Mouse (Mus musculus) liver, embryonic 12.5 days (tissue): ENCODE measurements at regions not wholly inside any gene's neighbourhood (a gene's known extent, or its start where the extent isn't known, plus 50 kb on each side); places are given as distances from the start of the nearest gene placed in this dataset.

Source experiments
- ATAC-seq: fragments of 200-750 bp; cut with Nextera tagmentation; 2 replicates; pipeline ENCODE4 v1.8.0; 2017; ENCODE audit warnings: moderate number of reproducible peaks, mild to moderate bottlenecking, moderate library complexity
- H3K27ac ChIP-seq: fragments of 300-500 bp; sonication (generic); 2 replicates; pipeline ENCODE4 v1.5.1; 2016; ENCODE audit warnings: mild to moderate bottlenecking
- H3K27me3 ChIP-seq: fragments of 300-500 bp; sonication (generic); replicated peaks from 2 replicates; pipeline ENCODE4 v1.6.1; 2016; ENCODE audit warnings: mild to moderate bottlenecking, moderate library complexity
- H3K36me3 ChIP-seq: fragments of 300-500 bp; sonication (generic); 2 replicates; pipeline ENCODE4 v1.6.1; 2016; ENCODE audit warnings: mild to moderate bottlenecking, moderate library complexity
- H3K4me1 ChIP-seq: fragments of 300-500 bp; sonication (generic); 2 replicates; pipeline ENCODE4 v1.6.1; 2016
- H3K4me2 ChIP-seq: fragments of 300-500 bp; sonication (generic); 2 replicates; pipeline ENCODE4 v1.6.1; 2016; ENCODE audit warnings: mild to moderate bottlenecking, moderate library complexity
- H3K4me3 ChIP-seq: fragments of 300-500 bp; sonication (generic); 2 replicates; pipeline ENCODE4 v1.5.1; 2016; ENCODE audit warnings: mild to moderate bottlenecking, moderate library complexity
- H3K9ac ChIP-seq: fragments of 300-500 bp; sonication (generic); 2 replicates; pipeline ENCODE4 v1.6.1; 2016; ENCODE audit warnings: mild to moderate bottlenecking, moderate library complexity
- H3K9me3 ChIP-seq: fragments of 300-500 bp; sonication (generic); replicated peaks from 2 replicates; pipeline ENCODE4 v1.6.1; 2016; ENCODE audit warnings: mild to moderate bottlenecking, moderate library complexity
- WGBS: fragments of 180-500 bp; shearing (Covaris S2); methylation state at CpG from one replicate; pipeline ENCODE4 v1.1.7; 2016; ENCODE audit not compliant: insufficient replicate concordance; 5-methylcytosine and 5-hydroxymethylcytosine counted together

DNA sequence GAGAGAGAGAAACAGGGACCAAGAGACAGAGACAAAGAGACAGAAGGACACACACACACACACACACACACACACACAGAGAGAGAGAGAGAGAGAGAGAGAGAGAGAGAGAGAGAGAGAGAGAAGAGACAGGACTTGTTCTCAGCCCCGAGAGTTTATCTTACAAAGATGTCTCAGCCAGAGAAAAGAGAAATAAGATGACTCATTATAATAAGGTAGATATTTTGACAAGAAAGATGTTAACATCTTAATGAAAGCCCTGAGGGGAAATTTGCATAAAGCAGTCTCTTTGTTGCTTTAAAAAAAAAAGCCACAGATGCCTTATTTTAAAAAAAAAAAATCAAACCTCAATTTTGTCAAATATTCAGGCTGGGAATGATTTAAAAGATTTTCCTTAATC is 78.1 kb upstream of the Tnr start:
- Histone ChIP-seq H3K4me1 (0 out of 2 replicates have a peak, but pooled peaks cover 5% of the 10 kb centered on the region), H3K27ac (no peak overlapping the region), H3K9me3 (no peaks in the 10 kb centered on the region), H3K4me3 (no peak overlapping the region), H3K9ac (no peak overlapping the region), H3K36me3 (no peaks in the 10 kb centered on the region), H3K4me2 (no peak overlapping the region), H3K27me3 (no peaks in the 10 kb centered on the region)
- 38% methylated on average over 1 of the region's 1 CpGs for WGBS
- ATAC-seq: no peak

GRCm38 (mm10) chr1:159451462-159451861 is 72.1 kb upstream of the Tnr start:
- H3K27ac ChIP-seq: no peak overlapping the region
- H3K27me3 ChIP-seq: no peaks in the 10 kb centered on the region
- H3K9me3 ChIP-seq: no peaks in the 10 kb centered on the region
- no peaks in the 10 kb centered on the region for H3K4me1 ChIP-seq
- WGBS: 60% methylated on average over 3 of the region's 3 CpGs
- no peaks in the 10 kb centered on the region for H3K36me3 ChIP-seq
- no peak for ATAC-seq
- no peak overlapping the region for H3K9ac ChIP-seq
- H3K4me2 ChIP-seq: no peak overlapping the region
- no peak overlapping the region for H3K4me3 ChIP-seq

GRCm38 (mm10) chr1:159460876-159461275 is 62.7 kb upstream of the Tnr start:
- Histone ChIP-seq H3K27me3 (no peaks in the 10 kb centered on the region), H3K9ac (no peak overlapping the region), H3K4me2 (no peak overlapping the region), H3K9me3 (no peaks in the 10 kb centered on the region), H3K4me3 (no peak overlapping the region), H3K4me1 (no peaks in the 10 kb centered on the region), H3K36me3 (no peaks in the 10 kb centered on the region), H3K27ac (no peak overlapping the region)
- ATAC-seq: no peak
- WGBS: 40% methylated on average over 4 of the region's 4 CpGs

- no peaks in the 10 kb centered on the region for H3K36me3 ChIP-seq
- no peaks in the 10 kb centered on the region for H3K4me1 ChIP-seq
- no peak overlapping the region for H3K27ac ChIP-seq
- H3K9me3 ChIP-seq: no peaks in the 10 kb centered on the region
- H3K4me2 ChIP-seq: no peak overlapping the region
- H3K9ac ChIP-seq: no peak overlapping the region
- no peak overlapping the region for H3K4me3 ChIP-seq
- no peaks in the 10 kb centered on the region for H3K27me3 ChIP-seq
- no peak for ATAC-seq
These were observed 52.6 kb upstream of the Tnr start for GRCm38 (mm10) chr1:159470941-159471340.
